Mouse (Mus musculus) embryo, embryonic 10 days (tissue): ENCODE results near the gene Fancg.
A peak's percentile ranks its signal among the peaks of the same experiment; 100 is the strongest.

Experiments used
- DNase-seq: peaks from one replicate; pipeline ENCODE4 v3.0.0-alpha.2; 2015; ENCODE audit warnings: low spot score

The Fancg gene

GRCm38 (mm10) chr4:43010161-43011038 is at the start of gene Fancg:
Fancg (minus strand) TSS chr4:43010506.
- DNase-seq = peak; percentile 94

GRCm38 (mm10) chr4:43059697-43060096 is 49.4 kb upstream of the Fancg start:
- DNase-seq = no peak

GRCm38 (mm10) chr4:43058753-43059654 is 48.7 kb upstream of the Fancg start, which contains the start of gene Unc13b:
Unc13b (plus strand) TSS chr4:43058953.
- DNase-seq = peak; percentile 91

- no peak for DNase-seq
Observed at GRCm38 (mm10) chr4:43058392-43058752, 48.1 kb upstream of the Fancg start.

- DNase-seq = no peak
Observed at GRCm38 (mm10) chr4:43057654-43058053, 47.3 kb upstream of the Fancg start.

- peak; percentile 79 for DNase-seq
Observed at GRCm38 (mm10) chr4:43052627-43053026, 42.3 kb upstream of the Fancg start.

- peak; percentile 92 for DNase-seq
Observed at GRCm38 (mm10) chr4:43047231-43047630, 36.9 kb upstream of the Fancg start.

GRCm38 (mm10) chr4:43046607-43047006 is 36.3 kb upstream of the Fancg start:
- DNase-seq = no peak

GRCm38 (mm10) chr4:43045659-43046302 is 35.5 kb upstream of the Fancg start, which contains the start of gene Fam214b:
Fam214b (minus strand) TSS chr4:43046220.
- peak; percentile 99 for DNase-seq

- no peak for DNase-seq
Observed at GRCm38 (mm10) chr4:43045285-43045658, 35.0 kb upstream of the Fancg start.

GRCm38 (mm10) chr4:43044673-43045072 is 34.4 kb upstream of the Fancg start:
- DNase-seq = no peak

GRCm38 (mm10) chr4:43043644-43044357 is 33.5 kb upstream of the Fancg start:
- DNase-seq = peak; percentile 90

- no peak for DNase-seq
Observed at GRCm38 (mm10) chr4:43040881-43041547, 30.7 kb upstream of the Fancg start.

GRCm38 (mm10) chr4:43040114-43040572 is 29.8 kb upstream of the Fancg start:
- peak; percentile 99 for DNase-seq

- no peak for DNase-seq
Observed at GRCm38 (mm10) chr4:43039609-43040008, 29.3 kb upstream of the Fancg start.

GRCm38 (mm10) chr4:43038567-43039495 is 28.5 kb upstream of the Fancg start:
- DNase-seq = no peak

GRCm38 (mm10) chr4:43037860-43038566 is 27.7 kb upstream of the Fancg start:
- no peak for DNase-seq

GRCm38 (mm10) chr4:43036356-43036755 is 26.1 kb upstream of the Fancg start:
- DNase-seq = no peak

GRCm38 (mm10) chr4:43035851-43036250 is 25.5 kb upstream of the Fancg start:
- DNase-seq = no peak
